Mouse (Mus musculus): ENCODE measurements around the gene Cib1. TPM values are rescaled to one million over a fixed set of nuclear protein-coding genes. Genes with fewer than 3 reads are reported as not detected.

Cib1 gene
- polyA plus RNA-seq, 1 experiment from 2014 or later, result 165 TPM

DNA sequence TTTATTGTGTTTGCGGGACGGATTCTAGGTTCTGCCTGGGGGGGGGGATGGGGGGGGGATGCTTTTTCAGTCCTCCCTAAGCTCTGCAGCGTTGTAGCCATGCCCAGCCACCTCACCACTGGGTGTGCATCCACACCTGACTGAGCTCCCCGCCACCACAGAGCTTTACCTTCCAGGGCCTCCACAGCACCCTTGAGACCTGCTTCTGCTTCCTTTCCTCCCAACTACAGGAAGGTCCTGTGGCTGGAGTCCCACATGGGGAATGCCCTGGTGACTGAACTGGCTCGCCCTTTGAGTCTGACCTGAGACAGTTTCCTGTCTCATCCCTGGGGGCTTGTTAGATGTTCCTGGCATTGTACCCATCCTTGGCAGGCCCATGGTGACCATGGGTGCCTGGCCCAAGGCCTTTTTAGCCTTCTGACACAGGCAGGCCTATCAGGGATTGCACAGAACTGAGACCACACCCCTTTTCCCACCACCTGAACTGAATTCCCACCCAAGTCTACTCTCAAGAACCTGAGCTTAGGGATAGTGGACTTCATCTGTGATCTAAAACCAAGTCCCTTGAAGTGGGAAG is 31.6 kb downstream of the Cib1 start:
- Histone ChIP-seq H3K4me3 (replicated peaks; ENCODE audit: low read depth, low read length) (no peak overlapping the region), H3K27me3 (ENCODE audit: insufficient read depth, low read length) (no peaks in the 10 kb centered on the region), H3K4me1 (replicated peaks; ENCODE audit: insufficient read depth, low read length) (peaks cover 31% of the 10 kb centered on the region), H3K9ac (ENCODE audit: low read depth, low read length) (no peak overlapping the region), H3K9me3 (replicated peaks; ENCODE audit: low read length) (no peaks in the 10 kb centered on the region), H3K36me3 (ENCODE audit: insufficient read depth, low read length) (no peaks in the 10 kb centered on the region), H3K27ac (no peak overlapping the region), H3K4me2 (ENCODE audit: low read length) (no peak overlapping the region)
- ATAC-seq (replicated peaks; ENCODE audit: low FRiP score, low read depth) (no peak), DNase-seq (ENCODE audit: low spot score) (no peak)
- no peak for TF ChIP-seq CTCF (IDR thresholded peaks at IDR 0.05; ENCODE audit: low read depth)
- WGBS, result 64% methylated on average over 5 of the region's 5 CpGs

DNA sequence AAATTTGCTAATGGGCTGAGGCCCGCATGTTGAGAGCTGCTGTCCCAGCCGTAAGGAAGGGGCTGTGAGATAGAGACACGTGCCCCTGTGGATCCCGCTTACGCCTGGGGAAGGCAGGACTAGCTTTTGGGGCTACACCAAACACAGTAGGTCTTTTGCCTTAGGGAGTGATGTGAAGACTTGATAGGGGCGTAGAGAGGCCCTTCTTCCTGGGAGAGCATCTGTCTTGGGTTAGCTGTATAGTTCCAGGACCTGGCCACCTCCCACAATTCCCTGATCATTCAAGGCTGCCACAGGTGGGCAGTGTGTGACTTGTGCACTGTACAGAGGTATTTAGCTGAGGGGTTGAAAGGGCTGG is 32.0 kb downstream of the Cib1 start:
- Histone ChIP-seq H3K4me1 (replicated peaks; ENCODE audit: insufficient read depth, low read length) (peaks cover 31% of the 10 kb centered on the region; the same call in 1 of the 2 replicates), H3K4me3 (replicated peaks; ENCODE audit: low read depth, low read length) (no peak overlapping the region), H3K36me3 (ENCODE audit: insufficient read depth, low read length) (no peaks in the 10 kb centered on the region), H3K9me3 (replicated peaks; ENCODE audit: low read length) (no peaks in the 10 kb centered on the region), H3K27ac (no peak overlapping the region), H3K27me3 (ENCODE audit: insufficient read depth, low read length) (no peaks in the 10 kb centered on the region), H3K4me2 (ENCODE audit: low read length) (peak overlapping the region; percentile 83; the same call in 1 of the 2 replicates), H3K9ac (ENCODE audit: low read depth, low read length) (no peak overlapping the region)
- DNase-seq (ENCODE audit: low spot score), result no peak
- no peak for ATAC-seq (replicated peaks; ENCODE audit: low FRiP score, low read depth)
- 67% methylated on average over 6 of the region's 6 CpGs for WGBS
- peak; percentile 21; the same call in 1 of the 2 replicates for TF ChIP-seq CTCF (IDR thresholded peaks at IDR 0.05; ENCODE audit: low read depth)

DNA sequence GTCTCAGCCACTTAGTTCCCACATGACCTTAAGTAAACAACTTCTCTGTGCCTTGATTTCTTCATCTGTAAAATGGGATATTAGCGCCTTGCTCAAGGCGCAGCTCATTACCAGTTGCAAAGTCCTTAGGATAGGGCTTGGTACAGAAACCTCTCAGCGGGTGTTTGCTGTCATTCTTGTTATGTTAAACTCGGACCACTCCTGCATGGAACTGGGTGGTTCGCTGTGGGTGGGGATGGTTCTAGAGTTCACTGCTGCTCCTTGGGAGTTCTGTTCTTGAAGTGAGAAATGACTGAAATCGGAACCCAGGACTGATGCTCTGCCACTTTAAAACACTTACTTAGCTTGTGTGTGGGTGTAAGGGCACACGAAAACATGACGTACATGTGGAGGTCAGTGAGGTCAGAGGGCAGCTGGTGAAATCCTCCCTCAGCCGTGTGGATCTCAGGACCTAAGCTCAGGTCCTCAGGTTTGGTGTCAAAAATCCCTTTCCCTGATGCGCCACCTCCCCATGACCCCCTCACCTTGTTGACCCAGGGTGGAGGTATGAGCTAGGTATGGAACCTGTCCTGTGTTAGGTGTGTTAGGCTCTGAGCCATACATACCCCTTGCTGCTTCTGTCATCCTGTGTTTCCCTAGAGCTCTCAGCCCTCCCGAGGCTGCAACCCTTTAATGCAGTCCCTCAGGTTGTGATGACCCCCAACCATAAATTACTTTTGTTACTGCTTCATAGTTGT is 32.6 kb downstream of the Cib1 start:
- Histone ChIP-seq H3K27me3 (ENCODE audit: insufficient read depth, low read length) (no peaks in the 10 kb centered on the region), H3K36me3 (ENCODE audit: insufficient read depth, low read length) (no peaks in the 10 kb centered on the region), H3K9ac (ENCODE audit: low read depth, low read length) (no peak overlapping the region), H3K4me1 (replicated peaks; ENCODE audit: insufficient read depth, low read length) (peaks cover 31% of the 10 kb centered on the region; the same call in 1 of the 2 replicates), H3K4me2 (ENCODE audit: low read length) (peak overlapping the region; percentile 83), H3K27ac (no peak overlapping the region), H3K4me3 (replicated peaks; ENCODE audit: low read depth, low read length) (no peak overlapping the region), H3K9me3 (replicated peaks; ENCODE audit: low read length) (no peaks in the 10 kb centered on the region)
- WGBS, result 56% methylated on average over 11 of the region's 11 CpGs
- no peak for TF ChIP-seq CTCF (IDR thresholded peaks at IDR 0.05; ENCODE audit: low read depth)
- DNase-seq (ENCODE audit: low spot score) (no peak), ATAC-seq (replicated peaks; ENCODE audit: low FRiP score, low read depth) (no peak)

DNA sequence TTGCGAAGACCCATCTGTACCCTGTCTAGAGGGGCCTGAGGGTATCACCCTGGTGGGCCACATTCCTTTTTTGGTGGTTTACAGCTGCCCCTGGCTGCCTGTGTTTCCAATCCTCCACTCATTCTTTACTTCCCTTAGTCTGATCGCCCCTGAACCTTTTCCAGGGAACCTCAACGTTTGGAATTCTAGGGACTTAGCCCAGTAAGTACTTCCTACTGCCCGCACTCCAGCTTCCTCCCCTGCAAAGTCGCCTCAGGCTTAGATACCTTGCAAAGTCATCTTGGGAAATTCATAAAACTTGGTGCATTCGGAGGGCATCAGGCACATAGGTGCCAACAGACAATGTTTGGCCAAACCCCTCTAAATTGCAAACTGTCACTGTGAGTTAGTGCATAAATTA is 33.3 kb downstream of the Cib1 start:
- Histone ChIP-seq H3K4me3 (replicated peaks; ENCODE audit: low read depth, low read length) (peak overlapping the region; percentile 67), H3K9me3 (replicated peaks; ENCODE audit: low read length) (no peaks in the 10 kb centered on the region), H3K4me1 (replicated peaks; ENCODE audit: insufficient read depth, low read length) (peaks cover 31% of the 10 kb centered on the region; the same call in 1 of the 2 replicates), H3K27me3 (ENCODE audit: insufficient read depth, low read length) (no peaks in the 10 kb centered on the region), H3K4me2 (ENCODE audit: low read length) (peak overlapping the region; percentile 83), H3K36me3 (ENCODE audit: insufficient read depth, low read length) (no peaks in the 10 kb centered on the region), H3K27ac (peak overlapping the region; percentile 86), H3K9ac (ENCODE audit: low read depth, low read length) (peak overlapping the region; percentile 68)
- DNase-seq (ENCODE audit: low spot score) (no peak), ATAC-seq (replicated peaks; ENCODE audit: low FRiP score, low read depth) (no peak)
- TF ChIP-seq CTCF (IDR thresholded peaks at IDR 0.05; ENCODE audit: low read depth), result no peak
- 25% methylated on average over 6 of the region's 6 CpGs for WGBS

DNA sequence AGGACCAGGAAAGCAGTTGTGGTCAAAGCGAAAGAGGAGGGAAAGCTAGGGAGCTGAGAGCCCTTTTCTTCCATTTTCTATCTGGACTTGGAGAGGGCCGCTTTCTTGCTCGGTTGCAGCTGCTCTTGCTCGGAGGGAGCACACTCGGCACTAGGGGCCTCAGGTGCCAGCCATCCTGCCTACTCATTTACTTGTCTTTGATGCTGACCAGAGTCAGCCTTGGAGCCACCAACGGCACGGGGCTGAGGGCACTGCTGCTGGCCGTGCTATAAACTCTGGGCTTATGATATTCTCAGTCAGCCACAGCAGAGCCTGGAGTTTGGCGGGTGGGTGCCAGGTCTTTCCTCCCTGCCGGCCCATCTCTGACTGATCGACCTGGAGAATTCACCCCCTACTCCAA is 33.8 kb downstream of the Cib1 start:
- Histone ChIP-seq H3K36me3 (ENCODE audit: insufficient read depth, low read length) (no peaks in the 10 kb centered on the region), H3K9ac (ENCODE audit: low read depth, low read length) (peak overlapping the region; percentile 68), H3K4me2 (ENCODE audit: low read length) (peak overlapping the region; percentile 83), H3K9me3 (replicated peaks; ENCODE audit: low read length) (no peaks in the 10 kb centered on the region), H3K4me1 (replicated peaks; ENCODE audit: insufficient read depth, low read length) (peaks cover 31% of the 10 kb centered on the region; the same call in 1 of the 2 replicates), H3K27me3 (ENCODE audit: insufficient read depth, low read length) (no peaks in the 10 kb centered on the region), H3K4me3 (replicated peaks; ENCODE audit: low read depth, low read length) (peak overlapping the region; percentile 67), H3K27ac (peak overlapping the region; percentile 86)
- 2% methylated on average over 11 of the region's 11 CpGs for WGBS
- no peak for TF ChIP-seq CTCF (IDR thresholded peaks at IDR 0.05; ENCODE audit: low read depth)
- ATAC-seq (replicated peaks; ENCODE audit: low FRiP score, low read depth) (no peak), DNase-seq (ENCODE audit: low spot score) (no peak)

DNA sequence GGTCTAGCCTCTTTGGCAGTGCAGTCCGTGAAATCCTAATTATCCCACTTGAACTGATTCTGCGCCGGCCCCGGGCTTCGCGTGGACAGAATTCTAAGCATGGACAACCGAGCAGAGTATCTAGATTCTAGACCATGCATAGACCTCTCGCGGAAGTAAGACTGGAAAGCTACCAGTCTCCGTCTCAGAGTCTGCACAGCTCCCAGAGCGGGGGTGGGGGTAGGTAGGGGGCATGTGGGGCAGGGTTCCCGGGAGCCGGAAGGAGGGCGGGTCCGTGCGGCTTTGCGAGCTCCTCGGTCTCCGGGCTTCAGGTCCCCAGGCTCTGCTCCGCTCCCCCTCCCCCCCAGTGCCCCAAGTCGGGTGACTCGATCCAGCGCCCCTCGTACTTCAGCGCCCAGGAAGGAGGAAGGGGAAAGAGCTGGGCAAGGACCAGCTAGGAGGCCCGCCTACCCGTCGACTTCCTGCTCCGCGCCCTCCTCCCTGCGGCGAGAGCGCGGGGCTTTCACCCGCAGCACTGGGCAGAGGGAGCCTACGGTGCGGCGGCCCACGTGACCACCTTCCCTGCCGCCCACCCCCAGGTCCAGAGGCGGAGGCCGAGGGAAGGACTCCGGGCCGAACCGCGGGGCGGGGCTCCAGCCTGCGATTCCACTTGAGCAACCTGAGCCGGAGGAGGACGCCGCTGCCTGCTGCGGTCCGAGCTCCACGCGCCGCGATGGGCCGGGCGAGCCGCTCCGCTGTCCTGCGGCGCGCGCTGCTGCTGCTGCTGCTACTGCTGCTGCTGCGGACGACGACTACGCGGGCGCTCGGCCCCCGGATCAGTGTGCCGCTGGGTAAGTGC is 34.5 kb downstream of the Cib1 start:
- no peaks in the 10 kb centered on the region for H3K36me3 ChIP-seq (ENCODE audit: insufficient read depth, low read length)
- TF ChIP-seq CTCF (IDR thresholded peaks at IDR 0.05; ENCODE audit: low read depth), result no peak
- H3K9me3 ChIP-seq (replicated peaks; ENCODE audit: low read length), result no peaks in the 10 kb centered on the region

More for the DNA sequence above, 34.5 kb downstream of the Cib1 start:
- Histone ChIP-seq H3K27me3 (ENCODE audit: insufficient read depth, low read length) (no peaks in the 10 kb centered on the region), H3K27ac (peak overlapping the region; percentile 86), H3K4me3 (replicated peaks; ENCODE audit: low read depth, low read length) (peak overlapping the region; percentile 67), H3K4me2 (ENCODE audit: low read length) (peak overlapping the region; percentile 83), H3K4me1 (replicated peaks; ENCODE audit: insufficient read depth, low read length) (peaks cover 31% of the 10 kb centered on the region; the same call in 1 of the 2 replicates), H3K9ac (ENCODE audit: low read depth, low read length) (peak overlapping the region; percentile 68)
- peak; percentile 94 for DNase-seq (ENCODE audit: low spot score)
- ATAC-seq (replicated peaks; ENCODE audit: low FRiP score, low read depth), result peak; percentile 91
- WGBS, result under 1% methylated on average over 61 of the region's 74 CpGs
